Mouse (Mus musculus): ENCODE measurements around the gene Olfr1.

GRCm38 (mm10) chr11:73395374-73395773 lies 4.0 kb downstream of the Olfr1 start:
- no peak for TF ChIP-seq GATA1 (IDR thresholded peaks at IDR 0.05; ENCODE audit: borderline replicate concordance, low read length)
- no peak for TF ChIP-seq FLI1 (IDR thresholded peaks at IDR 0.05; ENCODE audit: low read length)

Measured in megakaryocyte, embryonic 14.5 days (primary cell).